Mouse (Mus musculus): Measurements from ENCODE around the gene 1810024B03Rik.
"Not testable (repeated sequence)": the region's sequence is repeated elsewhere in the genome, so short reads cannot be mapped to it uniquely, and the experiment has no call there.

Gene 1810024B03Rik

DNA sequence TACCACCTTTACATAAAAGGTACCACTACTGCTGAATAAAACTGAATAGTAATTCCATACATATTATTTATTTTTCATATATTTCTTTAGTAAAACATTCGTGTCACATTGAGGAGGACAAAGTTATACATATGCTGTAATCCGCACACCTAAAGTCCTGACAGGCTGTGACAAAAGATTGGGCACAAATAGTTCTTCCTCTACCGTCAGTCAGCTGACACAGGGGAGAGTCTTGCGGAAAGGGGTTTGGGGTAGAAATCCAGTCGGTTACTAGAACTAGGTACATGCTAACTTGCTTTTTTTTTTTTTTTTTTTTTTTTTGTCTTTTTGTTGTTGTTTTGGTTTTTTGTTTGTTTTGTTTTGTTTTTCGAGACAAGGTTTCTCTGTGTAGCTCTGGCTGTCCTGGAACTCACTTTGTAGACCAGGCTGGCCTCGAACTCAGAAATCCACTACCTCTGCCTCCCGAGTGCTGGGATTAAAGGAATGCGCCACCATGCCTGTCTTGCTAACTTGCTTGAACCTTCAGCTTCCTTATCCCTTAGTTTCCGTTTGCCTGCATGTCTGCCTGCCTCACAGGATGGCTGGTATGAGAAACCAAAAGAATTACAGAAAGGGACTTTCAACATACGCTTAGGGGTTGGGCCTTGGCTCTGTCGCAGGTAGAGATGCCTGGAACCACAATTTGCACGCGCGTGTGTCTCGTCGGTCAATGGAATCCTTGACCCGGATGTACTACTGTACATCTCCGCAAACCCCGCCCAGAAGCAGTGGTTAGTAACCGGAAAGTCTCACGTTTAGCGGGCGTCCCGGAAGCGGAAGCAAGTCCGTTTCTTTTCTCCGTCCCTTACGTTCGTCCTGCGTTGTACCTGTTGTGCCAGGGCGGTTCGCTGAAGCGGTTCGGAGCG lies at the start of gene 1810024B03Rik, which contains the start of gene Snrnp200:
Gene 1810024B03Rik, minus strand, starts transcription at position 734 of the 905 bp plus-strand sequence.
Gene Snrnp200, plus strand, starts transcription at position 840 of the 905 bp plus-strand sequence.
- in situ Hi-C loops (cut with MseI, MboI), result no loop called here

DNA sequence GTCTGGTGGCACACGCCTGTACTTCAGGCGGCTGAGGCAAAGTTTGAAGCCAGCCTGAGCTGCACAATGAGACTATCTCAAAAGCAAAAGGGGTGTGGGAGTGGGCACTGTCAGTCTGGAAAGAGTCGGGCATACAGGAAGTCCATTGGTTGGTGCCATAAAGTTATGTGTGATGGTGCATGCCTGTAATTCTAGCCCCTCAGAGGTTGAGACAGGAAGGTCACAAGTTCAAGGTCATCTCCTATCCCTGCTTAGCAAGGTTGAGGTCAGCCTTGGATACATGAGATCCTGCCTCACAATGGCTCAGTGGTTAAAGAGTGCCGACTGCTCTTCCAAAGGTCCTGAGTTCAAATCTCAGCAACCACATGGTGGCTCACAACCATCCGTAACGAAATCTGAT lies 47.2 kb upstream of the 1810024B03Rik start:
- in situ Hi-C loops (cut with MseI, MboI), result no loop called here

DNA sequence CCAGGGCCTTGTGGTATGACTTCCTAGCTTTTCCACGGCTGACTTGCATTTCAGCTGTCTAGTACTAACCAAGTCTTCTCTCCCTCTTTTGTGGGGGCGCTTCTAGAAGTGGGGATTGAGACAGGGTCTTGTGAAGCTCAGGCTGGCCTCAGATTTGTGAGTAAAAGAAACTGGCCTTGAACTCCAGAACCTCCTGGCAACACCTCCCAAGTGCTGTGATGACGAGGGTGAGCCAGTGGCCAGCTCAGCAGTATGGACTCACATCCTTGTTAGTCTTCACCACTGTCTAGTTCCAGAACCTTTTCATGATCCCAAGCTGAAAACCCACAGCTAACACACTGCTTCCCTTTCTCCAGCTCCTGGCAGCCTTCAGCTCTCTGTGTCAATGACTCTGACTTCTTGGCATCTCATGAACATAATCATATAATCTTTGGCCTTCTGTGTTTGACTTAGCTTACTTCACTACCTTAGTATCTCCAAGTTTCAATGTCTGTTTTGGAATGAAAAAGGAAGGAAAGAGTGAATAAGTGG lies 46.6 kb upstream of the 1810024B03Rik start:
- in situ Hi-C loops (cut with MseI, MboI), result no loop called here

DNA sequence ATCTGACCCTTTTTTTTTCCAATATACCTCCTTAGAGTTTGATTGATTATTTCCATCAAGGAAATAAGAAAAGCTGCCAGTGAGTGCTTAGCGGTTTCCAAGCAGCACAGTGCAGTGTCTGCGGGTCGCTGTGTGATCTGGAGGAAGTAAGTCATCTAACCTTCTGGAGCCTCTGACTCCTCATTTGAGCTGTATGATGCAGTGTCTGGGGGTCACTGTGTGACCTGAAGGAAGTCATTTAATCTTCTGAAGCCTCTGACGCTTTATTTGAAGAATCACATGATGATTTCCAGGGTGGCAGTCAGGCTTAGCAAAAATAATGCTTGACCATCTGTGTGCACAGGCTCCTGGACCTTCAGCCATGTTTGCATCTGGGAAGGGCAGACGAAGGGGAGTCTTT lies 44.7 kb upstream of the 1810024B03Rik start:
- in situ Hi-C loops (cut with MseI, MboI), result no loop called here

DNA sequence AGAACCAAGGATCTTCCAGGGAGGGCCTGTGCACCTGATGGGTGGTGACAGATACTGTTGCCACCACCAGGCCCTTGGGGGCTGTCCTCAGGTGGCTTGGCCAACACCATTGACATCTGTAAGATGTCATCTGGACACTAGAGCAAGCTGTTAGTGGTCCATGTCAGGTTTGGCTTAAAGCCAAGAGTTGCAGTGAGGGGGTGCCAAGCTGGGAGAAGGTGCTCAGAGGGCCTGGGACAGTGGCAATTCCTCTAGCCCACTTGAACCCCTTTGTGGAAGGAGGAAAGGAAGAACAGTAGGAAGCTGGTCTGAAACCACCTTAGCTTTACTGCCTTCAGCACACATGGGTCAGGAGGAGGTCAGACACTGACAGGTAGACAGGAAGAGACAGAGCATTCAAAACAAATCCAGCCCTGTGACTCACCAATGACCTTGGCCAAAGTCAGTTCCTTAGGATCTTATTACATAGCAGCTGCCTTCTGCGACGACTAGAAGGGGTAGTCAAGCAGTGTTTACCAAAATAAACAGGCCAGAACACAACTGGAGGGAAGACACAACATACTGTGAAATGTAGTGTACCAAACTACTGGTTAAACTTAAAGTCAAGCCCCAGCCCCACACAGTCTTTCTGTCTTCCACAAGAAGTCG lies 43.9 kb upstream of the 1810024B03Rik start:
- in situ Hi-C loops (cut with MseI, MboI), result no loop called here

DNA sequence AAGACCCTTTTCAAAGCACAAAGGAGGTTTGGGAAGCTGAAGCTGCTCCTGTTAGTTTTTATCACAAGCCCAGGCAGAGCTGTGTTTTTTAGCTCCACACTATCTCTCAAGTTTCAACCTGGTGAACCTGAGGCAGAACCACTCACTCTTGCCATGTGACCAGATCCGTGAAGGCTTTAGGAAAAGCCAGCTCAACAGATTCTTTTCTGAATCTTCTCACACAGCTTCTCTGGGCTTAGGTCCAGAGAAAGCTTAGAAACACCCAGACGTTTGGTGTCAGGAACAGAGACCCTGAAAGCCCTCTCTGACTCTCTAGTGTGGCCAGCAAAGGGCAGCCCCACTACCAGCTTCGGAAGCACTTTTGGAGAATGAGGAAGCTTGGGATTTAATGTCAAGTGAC lies 43.4 kb upstream of the 1810024B03Rik start:
- in situ Hi-C loops (cut with MseI, MboI), result no loop called here

DNA sequence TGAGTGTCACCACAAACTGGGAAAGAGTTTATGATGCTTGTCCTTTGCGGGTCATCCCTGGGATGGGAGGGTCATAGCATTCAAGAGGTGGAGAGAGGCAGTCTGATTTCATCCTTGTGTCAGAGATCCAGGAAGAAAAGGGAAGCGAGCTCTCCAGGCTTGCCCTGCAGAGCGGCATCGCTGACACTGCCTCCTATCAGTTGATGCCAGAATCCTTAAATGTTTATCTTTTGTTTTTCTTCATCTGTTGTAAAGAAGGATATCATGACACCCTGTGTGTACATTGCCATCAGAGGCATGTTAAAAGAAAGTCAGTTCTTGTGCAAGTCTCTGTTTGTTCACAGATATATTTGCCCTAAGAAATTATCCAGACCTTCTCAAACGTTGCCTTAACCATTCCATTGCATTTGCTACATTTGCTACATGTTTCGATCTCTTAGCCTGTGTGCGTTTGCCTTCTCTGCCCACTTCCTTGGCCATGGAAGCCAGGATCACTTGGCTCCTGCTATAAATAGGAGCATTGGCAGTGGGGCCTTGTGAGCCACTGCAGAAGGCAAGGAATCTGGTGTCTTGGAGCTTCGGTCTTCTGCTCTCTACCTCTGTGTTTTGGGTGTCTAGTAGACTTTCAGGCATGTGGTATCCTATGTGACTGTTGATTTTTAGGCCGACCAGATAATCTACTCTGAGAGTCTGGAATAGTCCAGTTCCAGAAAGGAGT lies 42.4 kb upstream of the 1810024B03Rik start:
- in situ Hi-C loops (cut with MseI, MboI), result no loop called here

DNA sequence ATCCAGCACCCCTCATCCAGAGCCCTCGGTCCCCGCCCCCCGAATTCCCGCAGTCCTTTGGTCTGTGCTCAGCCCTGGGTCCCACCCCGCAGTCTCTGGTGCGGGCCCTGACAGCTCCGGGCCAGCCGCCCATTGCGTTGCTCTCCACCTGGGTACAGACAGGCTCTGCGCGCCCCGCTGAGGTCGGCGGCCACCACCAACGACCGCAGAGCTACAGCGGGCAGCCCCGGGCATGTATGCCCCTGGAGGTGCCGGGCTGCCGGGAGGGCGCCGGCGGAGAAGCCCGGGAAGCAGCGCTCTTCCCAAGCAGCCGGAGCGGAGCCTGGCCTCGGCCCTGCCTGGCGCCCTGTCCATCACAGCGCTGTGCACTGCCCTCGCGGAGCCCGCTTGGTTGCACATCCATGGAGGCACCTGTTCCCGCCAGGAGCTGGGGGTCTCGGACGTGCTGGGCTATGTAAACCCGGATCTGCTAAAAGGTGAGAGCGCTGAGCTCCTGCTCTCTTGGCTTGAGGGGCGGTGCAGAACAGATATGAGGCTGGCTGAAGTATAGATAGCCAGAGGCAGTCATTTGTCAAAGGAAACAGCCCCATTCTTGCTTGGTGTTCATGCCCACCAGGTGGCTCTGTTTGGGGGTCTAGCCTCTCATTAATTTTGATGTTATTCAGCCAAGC lies 40.4 kb upstream of the 1810024B03Rik start:
- in situ Hi-C loops (cut with MseI, MboI), result no loop called here

DNA sequence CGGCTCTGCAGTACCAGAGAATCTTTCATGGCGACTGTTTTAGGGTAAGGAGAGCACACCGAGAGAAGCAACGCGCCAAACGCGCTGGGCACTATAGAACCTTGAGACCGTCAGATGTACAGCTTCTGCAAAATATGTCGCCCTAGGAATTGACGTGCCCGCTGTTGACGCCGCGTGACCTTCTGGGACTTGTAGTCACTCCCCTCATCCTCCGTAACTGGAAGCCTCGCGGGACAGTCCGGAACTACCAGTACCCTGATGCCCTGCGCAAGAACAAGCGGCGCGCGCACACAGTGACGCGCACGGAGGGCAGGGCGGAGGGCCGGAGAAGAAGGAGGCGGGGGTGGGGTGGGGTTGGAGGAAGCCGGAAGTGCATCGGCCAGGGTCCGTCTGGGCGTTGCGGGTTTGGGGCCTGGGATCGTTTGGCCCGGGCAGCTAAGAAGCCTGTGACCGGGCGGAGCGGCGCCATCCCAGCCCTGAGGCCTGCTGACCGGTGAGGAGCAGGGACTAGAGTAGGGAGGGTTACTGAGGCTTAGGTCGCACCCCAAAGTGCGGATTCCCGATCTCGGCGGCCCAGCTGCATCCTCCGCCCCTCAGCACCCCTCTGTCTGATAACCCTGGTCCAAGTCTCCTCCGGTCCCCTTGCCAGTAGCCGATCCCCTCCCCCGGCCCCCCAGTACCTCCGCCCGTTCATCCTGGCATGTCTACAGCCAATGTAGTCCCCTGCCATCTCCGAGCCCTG lies 39.7 kb upstream of the 1810024B03Rik start, which contains the start of the genes Ciao1 and Tmem127:
Gene Ciao1, minus strand, starts transcription at position 225 of the 742 bp plus-strand sequence.
Gene Tmem127, plus strand, starts transcription at position 317 of the 742 bp plus-strand sequence.
- in situ Hi-C loops (cut with MseI, MboI), result no loop called here

DNA sequence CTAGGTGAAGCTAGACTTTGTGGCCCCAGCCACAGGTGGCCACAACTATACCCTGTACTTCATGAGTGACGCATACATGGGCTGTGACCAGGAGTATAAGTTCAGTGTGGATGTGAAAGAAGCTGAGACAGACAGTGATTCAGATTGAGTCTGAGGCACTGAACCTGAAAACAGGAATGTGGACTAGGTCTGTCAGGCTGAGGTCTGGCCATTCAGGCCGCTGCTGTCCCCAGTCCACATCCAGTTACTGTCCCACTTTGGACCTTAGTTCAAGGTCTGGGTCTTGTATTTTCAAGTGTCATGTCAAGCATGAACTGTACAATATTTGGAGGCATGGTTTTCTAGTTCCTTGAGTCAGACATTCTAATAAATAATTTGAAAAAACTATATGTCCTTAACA lies 32.0 kb upstream of the 1810024B03Rik start:
- in situ Hi-C loops (cut with MseI, MboI), result no loop called here

DNA sequence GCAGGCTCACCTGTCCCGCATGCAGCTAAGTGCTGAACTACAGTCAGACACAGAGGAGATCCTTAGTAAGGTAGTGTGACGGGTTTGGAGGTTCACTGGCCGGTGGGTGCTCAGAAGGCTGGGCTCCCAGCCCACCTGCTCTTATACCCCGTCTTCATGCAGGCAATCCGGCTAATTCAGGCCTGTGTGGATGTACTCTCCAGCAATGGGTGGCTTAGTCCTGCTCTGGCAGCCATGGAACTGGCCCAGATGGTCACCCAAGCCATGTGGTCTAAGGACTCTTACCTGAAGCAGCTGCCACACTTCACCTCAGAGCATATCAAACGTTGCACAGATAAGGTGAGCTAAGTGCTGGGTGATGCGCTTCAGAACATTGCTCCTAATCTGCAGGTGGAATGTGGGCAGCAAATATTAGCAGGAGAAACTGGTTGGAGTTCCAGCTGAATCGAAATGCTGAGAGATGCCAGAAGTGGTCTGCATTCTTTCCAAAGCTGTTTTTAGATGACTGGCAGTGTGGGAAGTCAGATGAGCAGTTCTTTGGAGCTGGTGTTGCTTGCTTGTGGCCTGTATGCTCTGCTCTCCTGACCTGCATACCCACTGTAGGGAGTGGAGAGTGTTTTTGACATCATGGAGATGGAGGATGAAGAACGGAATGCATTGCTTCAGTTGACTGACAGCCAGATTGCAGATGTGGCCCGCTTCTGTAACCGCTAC lies 30.0 kb upstream of the 1810024B03Rik start:
- in situ Hi-C loops (cut with MseI, MboI), result no loop called here

DNA sequence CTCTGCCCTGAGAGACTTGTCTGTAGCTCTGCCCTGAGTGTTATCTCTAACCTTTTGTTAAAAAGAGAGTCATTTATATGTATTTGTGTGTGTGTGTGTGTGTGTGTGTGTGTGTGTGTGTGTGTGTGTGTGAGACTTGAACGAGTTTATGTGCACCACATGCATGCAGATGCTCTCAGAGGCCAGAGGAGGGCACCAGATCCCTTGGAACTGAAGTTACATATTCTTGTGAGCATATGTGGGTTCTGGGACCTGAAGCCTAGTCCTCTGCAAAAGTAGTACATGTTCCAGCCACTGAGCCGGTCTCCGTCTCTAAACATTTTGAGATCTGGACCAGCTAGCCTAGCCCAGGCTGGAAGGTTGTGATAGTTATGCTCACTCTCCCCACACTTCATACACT lies 17.2 kb upstream of the 1810024B03Rik start:
- in situ Hi-C loops (cut with MseI, MboI), result no loop called here

DNA sequence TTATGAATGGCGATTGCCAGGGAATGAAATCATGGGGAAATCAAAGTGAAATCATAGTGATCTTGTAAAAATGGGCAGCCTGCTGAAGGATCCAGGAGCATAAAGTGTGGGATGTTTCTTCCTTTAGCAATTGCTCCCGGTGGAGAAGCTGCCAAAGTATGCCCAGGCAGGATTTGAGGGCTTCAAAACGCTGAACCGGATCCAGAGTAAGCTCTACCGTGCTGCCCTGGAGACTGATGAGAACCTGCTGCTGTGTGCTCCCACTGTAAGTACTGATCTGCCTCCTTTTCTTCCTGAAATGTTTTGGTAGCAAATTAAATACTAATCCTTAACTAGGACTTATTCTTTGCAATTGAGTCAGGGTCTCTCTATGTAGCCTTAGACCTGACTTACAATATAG lies 9.7 kb upstream of the 1810024B03Rik start:
- in situ Hi-C loops (cut with MseI, MboI), result no loop called here

DNA sequence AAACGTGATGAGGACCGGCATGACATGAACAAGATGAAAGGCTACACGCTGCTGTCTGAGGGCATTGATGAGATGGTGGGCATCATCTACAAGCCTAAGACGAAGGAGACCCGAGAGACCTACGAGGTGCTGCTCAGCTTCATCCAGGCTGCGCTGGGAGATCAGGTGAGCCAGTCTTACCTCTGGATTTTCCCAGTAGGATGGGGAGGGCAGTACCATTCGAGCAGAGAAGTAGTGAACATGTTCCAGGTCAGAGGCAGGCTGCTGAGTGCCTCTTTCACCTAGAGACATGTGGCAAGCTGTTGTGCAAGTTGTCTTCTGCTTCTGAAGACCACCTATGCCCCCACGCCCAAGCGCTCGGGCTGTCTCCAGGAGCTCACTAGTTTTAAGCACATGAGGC lies 2.6 kb upstream of the 1810024B03Rik start:
- in situ Hi-C loops (cut with MseI, MboI), result no loop called here

DNA sequence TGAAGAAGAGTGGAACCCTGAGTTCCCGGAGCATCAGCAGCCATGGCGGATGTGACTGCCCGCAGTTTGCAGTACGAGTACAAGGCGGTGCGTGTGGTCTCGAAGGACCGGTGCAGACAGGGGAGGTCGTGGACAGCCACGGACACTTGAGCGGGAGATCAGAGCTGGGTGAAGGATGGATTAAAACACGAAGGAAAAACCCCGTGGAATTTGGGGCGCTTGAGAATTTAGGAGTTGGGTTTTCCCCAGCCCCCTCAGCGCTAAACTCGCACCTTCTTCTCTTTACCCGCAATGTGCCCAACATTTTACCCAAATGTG lies 331 bp upstream of the 1810024B03Rik start:
- in situ Hi-C loops (cut with MseI, MboI), result no loop called here

DNA sequence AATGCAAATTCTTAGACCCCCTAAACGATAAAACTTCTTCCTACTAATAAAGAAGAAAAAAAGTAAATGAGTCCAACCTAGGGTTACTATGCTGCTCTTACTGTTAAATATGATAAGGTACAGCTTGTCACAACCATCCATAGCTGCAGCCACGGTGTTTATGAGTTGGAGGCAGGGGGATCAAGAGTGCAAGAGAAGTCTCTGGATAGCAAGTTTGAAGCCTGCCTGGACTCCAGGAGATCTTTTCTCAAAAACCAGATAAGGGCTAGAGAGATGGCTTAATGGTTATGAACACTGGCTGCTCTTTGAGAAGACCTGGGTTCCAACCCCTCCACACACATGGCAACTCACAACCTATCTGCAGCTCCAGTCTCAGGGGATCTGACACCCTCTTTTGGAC lies 1.2 kb downstream of the 1810024B03Rik start:
- in situ Hi-C loops (cut with MseI, MboI), result no loop called here

DNA sequence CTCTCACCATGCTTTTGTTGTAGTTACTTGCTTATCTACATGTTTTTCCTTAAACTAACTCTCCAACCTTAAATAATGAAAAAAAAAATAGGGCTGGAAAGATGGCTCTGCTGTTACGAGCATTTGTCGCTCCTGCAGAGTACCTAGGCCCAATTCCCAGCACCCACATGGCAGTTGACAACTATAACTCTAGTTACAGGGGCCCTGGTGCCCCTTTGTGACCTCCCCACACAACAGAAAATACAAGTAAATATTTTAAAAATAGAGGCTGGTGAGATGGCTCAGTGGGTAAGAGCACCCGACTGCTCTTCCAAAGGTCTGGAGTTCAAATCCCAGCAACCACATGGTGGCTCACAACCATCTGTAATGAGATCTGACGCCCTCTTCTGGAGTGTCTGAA lies 2.1 kb downstream of the 1810024B03Rik start:
- in situ Hi-C loops (cut with MseI, MboI), result not testable (repeated sequence)

DNA sequence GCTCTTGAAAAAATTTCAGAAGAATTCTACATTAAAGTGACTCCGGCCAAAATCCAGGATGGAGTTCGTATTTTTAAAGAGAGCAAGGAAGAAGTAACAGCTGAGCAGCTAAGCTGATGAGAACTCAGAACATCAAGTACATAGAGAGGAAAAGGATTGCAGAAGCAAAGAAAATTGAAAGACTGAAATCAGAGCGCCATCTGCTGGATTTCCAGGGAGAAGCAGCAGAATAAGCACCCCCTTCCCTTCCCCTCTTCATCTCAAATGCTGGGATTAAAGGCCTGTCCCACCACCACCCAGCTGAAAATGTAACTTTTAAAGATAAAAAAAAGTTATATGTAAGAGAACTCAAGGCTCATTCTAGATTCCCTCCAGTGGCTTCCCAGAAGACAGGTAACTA lies 3.1 kb downstream of the 1810024B03Rik start:
- in situ Hi-C loops (cut with MseI, MboI), result no loop called here

DNA sequence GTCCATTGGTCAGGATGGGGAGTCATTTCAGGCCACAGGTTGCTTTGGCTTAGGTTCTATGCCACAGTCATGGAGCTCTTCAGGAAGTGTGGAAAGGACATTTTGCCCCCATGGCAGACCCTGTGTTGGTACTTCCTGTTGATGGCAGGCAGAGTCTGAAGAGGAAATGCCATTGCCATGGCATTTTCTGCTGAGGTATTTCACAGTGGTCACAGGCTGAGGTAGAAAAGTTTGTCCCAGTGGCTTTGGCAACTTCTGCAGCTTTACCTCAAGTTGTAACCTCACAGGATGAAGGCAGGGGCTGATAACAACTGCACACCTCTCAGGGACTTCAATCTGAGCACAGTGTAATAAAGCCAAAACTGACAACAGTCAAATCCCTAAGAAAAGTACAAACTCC lies 18.5 kb downstream of the 1810024B03Rik start:
- in situ Hi-C loops (cut with MseI, MboI), result no loop called here

Measured in mouse trophoblast stem cell (cell line).